ENCODE assay signal across 15 mouse cellular contexts in genomic region chr11:52534586-52534985, GRCm38 (mm10).
A peak's percentile ranks its signal among the peaks of the same experiment; 100 is the strongest.
DNase-seq lines count a peak whose midpoint lies in the region; ATAC-seq and TF ChIP-seq lines count a peak whose summit lies in the region.
"Had no signal": no experiment of that assay in that cellular context is flagged by ENCODE, and none has a peak within 500 bp of the region (broad histone marks: within the 10 kb centered on the region; RNA-seq: fewer than 3 reads in every experiment).

No protein-coding gene starts in this region.

- no peak for TF ChIP-seq CTCF in CH12.LX (conservative IDR thresholded peaks at IDR 0.05 in 1 of 2, IDR thresholded peaks at IDR 0.05 in 1 of 2; ENCODE audit: low read depth in 2 of 2, low read length in 2 of 2)
- TF ChIP-seq CTCF in lung, postnatal 0 days (IDR thresholded peaks at IDR 0.05) = no peak

- H3K9me3 ChIP-seq in forebrain, embryonic 13.5 days (replicated peaks) = no peaks in the 10 kb centered on the region
- H3K9me3 ChIP-seq in forebrain, embryonic 10.5 days = no peaks in the 10 kb centered on the region
- no peaks in the 10 kb centered on the region for H3K9me3 ChIP-seq in CH12.LX (replicated peaks; ENCODE audit: low read length)
- no peaks in the 10 kb centered on the region for H3K9me3 ChIP-seq in lung, postnatal 0 days (ENCODE audit: low read length)
- H3K9me3 ChIP-seq: liver, embryonic 15.5 days; midbrain, embryonic 12.5 days had no signal

- dilution Hi-C loops in CH12.LX (cut with MboI; ENCODE audit: extremely low pct_ligation_motif_present, extremely low pct_unique_long_range_greater_than_20kb, low sequenced_read_pairs) = no loop called here

- no peak for TF ChIP-seq EP300 in CH12.LX (IDR thresholded peaks at IDR 0.05; ENCODE audit: low read length)
- TF ChIP-seq EP300 in lung, postnatal 0 days (IDR thresholded peaks at IDR 0.05) = no peak

- no peaks in the 10 kb centered on the region for H3K4me1 ChIP-seq in forebrain, embryonic 13.5 days
- H3K4me1 ChIP-seq in forebrain, embryonic 10.5 days = peaks cover 18% of the 10 kb centered on the region
- H3K4me1 ChIP-seq in CH12.LX (ENCODE audit: control insufficient read depth in 1 of 2, insufficient read depth in 2 of 2) = peaks cover 3 to 22% of the 10 kb centered on the region in 2 experiments; a peak in 2 of 4 replicates
- H3K4me1 ChIP-seq in lung, postnatal 0 days (ENCODE audit: insufficient read depth, low read depth, low read length) = 0 out of 2 replicates have a peak, but pooled peaks cover 7% of the 10 kb centered on the region
- H3K4me1 ChIP-seq: liver, embryonic 15.5 days had no signal

- DNase-seq in forebrain, embryonic 10.5 days (ENCODE audit: extremely low spot score, low spot score) = no peak
- DNase-seq in left cerebral cortex, adult 18-20 months (ENCODE audit: low spot score in 2 of 2) = peak; percentile 28 to 55
- DNase-seq in left cerebral cortex, adult 9 months (ENCODE audit: low spot score in 2 of 2) = no peak
- DNase-seq in CH12.LX (ENCODE audit: extremely low read depth) (no peak), MN1 (ENCODE audit: low spot score) (no peak)
- DNase-seq in lung, postnatal 0 days (ENCODE audit: low spot score) = peak; percentile 58
- no peak for DNase-seq in layer of hippocampus, adult 11-12 months (ENCODE audit: low spot score)
- DNase-seq: heart, adult 11 months had no signal

- TF ChIP-seq POLR2A in CH12.LX (IDR thresholded peaks at IDR 0.05; ENCODE audit: low read depth, low read length) = no peak

- no peak overlapping the region for H3K27ac ChIP-seq in forebrain, embryonic 13.5 days
- H3K27ac ChIP-seq in forebrain, embryonic 10.5 days = no peak overlapping the region
- H3K27ac ChIP-seq in CH12.LX (ENCODE audit: insufficient read depth, low read depth) = no peak overlapping the region
- no peak overlapping the region for H3K27ac ChIP-seq in lung, postnatal 0 days (ENCODE audit: low read length)
- H3K27ac ChIP-seq: hindbrain, embryonic 14.5 days; kidney, postnatal 0 days; liver, embryonic 15.5 days; midbrain, embryonic 12.5 days had no signal

- 63% methylated on average over 13 of the region's 13 CpGs for WGBS in forebrain, embryonic 13.5 days
- WGBS in forebrain, embryonic 10.5 days = 73% methylated on average over 13 of the region's 13 CpGs
- 24% methylated on average over 13 of the region's 13 CpGs for WGBS in lung, postnatal 0 days

- peak overlapping the region; percentile 14; the same call in 1 of the 2 replicates for H3K4me2 ChIP-seq in forebrain, embryonic 13.5 days
- no peak overlapping the region for H3K4me2 ChIP-seq in CH12.LX (ENCODE audit: insufficient read depth, low read depth, poor library complexity, severe bottlenecking)
- H3K4me2 ChIP-seq in lung, postnatal 0 days (replicated peaks; ENCODE audit: low read depth, low read length) = no peak overlapping the region
- H3K4me2 ChIP-seq: hindbrain, embryonic 14.5 days; liver, embryonic 15.5 days; midbrain, embryonic 12.5 days had no signal

- H3K4me3 ChIP-seq in forebrain, embryonic 13.5 days = no peak overlapping the region
- H3K4me3 ChIP-seq in forebrain, embryonic 10.5 days = no peak overlapping the region
- no peak overlapping the region for H3K4me3 ChIP-seq in CH12.LX (replicated peaks in 1 of 3; ENCODE audit: low read depth in 2 of 3, low read length in 2 of 3, poor library complexity in 1 of 3)
- H3K4me3 ChIP-seq in lung, postnatal 0 days (ENCODE audit: low read depth, low read length) = no peak overlapping the region
- H3K4me3 ChIP-seq: left cerebral cortex, adult 2 months; liver, embryonic 15.5 days; midbrain, embryonic 12.5 days had no signal

- TF ChIP-seq RAD21 in CH12.LX (IDR thresholded peaks at IDR 0.05; ENCODE audit: low read depth, low read length) = no peak

- no peaks in the 10 kb centered on the region for H3K36me3 ChIP-seq in forebrain, embryonic 13.5 days (ENCODE audit: poor library complexity, severe bottlenecking)
- H3K36me3 ChIP-seq in forebrain, embryonic 10.5 days (replicated peaks) = no peaks in the 10 kb centered on the region
- no peaks in the 10 kb centered on the region for H3K36me3 ChIP-seq in CH12.LX (replicated peaks in 1 of 2; ENCODE audit: control insufficient read depth in 1 of 2, insufficient read depth in 1 of 2, low read length in 1 of 2)
- H3K36me3 ChIP-seq in lung, postnatal 0 days (ENCODE audit: insufficient read depth, low read length) = no peaks in the 10 kb centered on the region
- H3K36me3 ChIP-seq: liver, embryonic 15.5 days; midbrain, embryonic 12.5 days had no signal

- in situ Hi-C loops in CH12.LX (cut with MboI; ENCODE audit: low pct_ligation_motif_present, low pct_unique_long_range_greater_than_20kb, low sequenced_read_pairs) = no loop called here

- no peak overlapping the region for H3K9ac ChIP-seq in forebrain, embryonic 13.5 days
- H3K9ac ChIP-seq in CH12.LX (ENCODE audit: insufficient read depth, low read depth) = no peak overlapping the region
- H3K9ac ChIP-seq in lung, postnatal 0 days (replicated peaks; ENCODE audit: low read depth) = no peak overlapping the region
- H3K9ac ChIP-seq: hindbrain, embryonic 14.5 days; liver, embryonic 15.5 days; midbrain, embryonic 12.5 days had no signal

- no peaks in the 10 kb centered on the region for H3K27me3 ChIP-seq in forebrain, embryonic 13.5 days
- no peaks in the 10 kb centered on the region for H3K27me3 ChIP-seq in forebrain, embryonic 10.5 days (ENCODE audit: poor library complexity, severe bottlenecking)
- H3K27me3 ChIP-seq in CH12.LX (replicated peaks) = peaks cover 12% of the 10 kb centered on the region
- no peaks in the 10 kb centered on the region for H3K27me3 ChIP-seq in lung, postnatal 0 days (replicated peaks; ENCODE audit: insufficient read depth, low read length)
- H3K27me3 ChIP-seq: liver, embryonic 15.5 days had no signal

- no peaks in the 10 kb centered on the region for H3K79me2 ChIP-seq in CH12.LX (replicated peaks; ENCODE audit: control insufficient read depth, extremely low read depth, insufficient read depth, poor library complexity, severe bottlenecking)

- no peak for ATAC-seq in forebrain, embryonic 13.5 days
- peak; percentile 41 for ATAC-seq in lung, postnatal 0 days
- ATAC-seq: Patski had no signal

TF ChIP-seq in CH12.LX, 34 proteins besides CTCF, POLR2A, EP300 and RAD21:
- TF ChIP-seq NRF1 (IDR thresholded peaks at IDR 0.05; ENCODE audit: low read depth, low read length) (0 out of 2 replicates have a peak, but pooled peaks have one; percentile 11), GABPA (IDR thresholded peaks at IDR 0.05; ENCODE audit: insufficient replicate concordance, low read depth, low read length) (no peak)

Comparison
In these comparisons a context has a peak if more than half of its experiments do, and no peak if none do; other contexts are left out.
1. DNase-seq: peak in left cerebral cortex, adult 18-20 months (2 of 2) and lung, postnatal 0 days (single experiment); none in forebrain, embryonic 10.5 days (single experiment), left cerebral cortex, adult 9 months (0 of 2), CH12.LX (single experiment), layer of hippocampus, adult 11-12 months (single experiment) and MN1 (single experiment).